Mouse (Mus musculus): ENCODE results near the gene Nfia. TPM values are rescaled to one million over a fixed set of nuclear protein-coding genes. Genes with fewer than 3 reads are reported as not detected.

Gene Nfia
- polyA plus RNA-seq, 1 experiment from 2014 or later, result 56.7 TPM

DNA sequence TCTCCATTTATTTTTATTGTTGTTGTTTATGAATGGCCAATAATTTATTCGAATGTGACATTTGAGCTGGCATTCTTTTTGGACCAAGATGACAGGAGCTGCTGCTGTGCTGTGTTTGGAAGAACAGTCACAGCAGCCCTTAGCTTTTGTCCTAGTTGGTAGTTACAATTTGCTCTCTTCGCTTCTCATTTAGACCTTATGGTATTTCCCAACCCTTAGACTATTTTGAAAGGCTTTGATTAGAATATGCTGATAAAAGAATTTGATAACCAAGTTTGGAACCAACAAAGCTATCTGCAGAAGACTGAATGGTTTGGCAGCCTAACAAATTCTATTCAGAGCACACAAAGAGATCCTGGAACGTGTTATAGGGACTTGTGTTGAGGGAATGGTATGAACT lies 46.0 kb downstream of the Nfia start:
- Histone ChIP-seq H3K27me3 (no peaks in the 10 kb centered on the region), H3K36me3 (no peaks in the 10 kb centered on the region), H3K4me3 (replicated peaks) (no peak overlapping the region), H3K9me3 (no peaks in the 10 kb centered on the region), H3K4me2 (no peak overlapping the region), H3K9ac (replicated peaks) (no peak overlapping the region), H3K27ac (no peak overlapping the region), H3K4me1 (replicated peaks) (0 out of 2 replicates have a peak, but pooled peaks cover 10% of the 10 kb centered on the region)
- 84% methylated on average over 3 of the region's 3 CpGs for WGBS
- no peak for ATAC-seq (ENCODE audit: insufficient number of reproducible peaks, insufficient read depth, low FRiP score, low TSS enrichment, low read depth)

DNA sequence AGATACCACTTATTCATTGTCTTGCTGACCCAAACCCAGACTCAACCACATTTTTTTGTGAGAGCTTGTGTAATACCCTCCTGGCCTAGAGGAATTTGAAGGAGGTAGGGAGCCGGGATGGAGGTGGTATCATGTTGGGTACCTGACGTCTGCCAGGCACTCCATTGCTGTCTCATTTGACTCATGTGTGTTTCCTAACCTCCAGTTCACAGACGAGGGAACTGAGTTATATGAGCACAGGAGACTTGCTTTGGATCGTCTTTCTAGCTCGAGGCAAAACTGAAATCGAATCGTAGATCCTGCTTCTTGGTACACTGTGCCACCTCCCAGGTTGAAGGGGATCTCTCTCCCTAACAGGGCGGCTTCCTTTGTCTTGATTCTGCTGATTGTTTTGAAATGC lies 46.6 kb downstream of the Nfia start:
- no peaks in the 10 kb centered on the region for H3K27me3 ChIP-seq
- H3K4me3 ChIP-seq (replicated peaks), result no peak overlapping the region
- ATAC-seq (ENCODE audit: insufficient number of reproducible peaks, insufficient read depth, low FRiP score, low TSS enrichment, low read depth), result no peak
- H3K9me3 ChIP-seq, result no peaks in the 10 kb centered on the region
- 70% methylated on average over 8 of the region's 8 CpGs for WGBS
- no peak overlapping the region for H3K27ac ChIP-seq
- no peaks in the 10 kb centered on the region for H3K36me3 ChIP-seq
- H3K4me2 ChIP-seq, result no peak overlapping the region
- peaks cover 12% of the 10 kb centered on the region; the same call in 1 of the 2 replicates for H3K4me1 ChIP-seq (replicated peaks)
- no peak overlapping the region for H3K9ac ChIP-seq (replicated peaks)

GRCm38 (mm10) chr4:97820474-97821259 lies 48.1 kb downstream of the Nfia start:
- Histone ChIP-seq H3K36me3 (no peaks in the 10 kb centered on the region), H3K4me3 (replicated peaks) (no peak overlapping the region), H3K9me3 (no peaks in the 10 kb centered on the region), H3K4me2 (no peak overlapping the region), H3K4me1 (replicated peaks) (peaks cover 22% of the 10 kb centered on the region; the same call in 1 of the 2 replicates), H3K27ac (no peak overlapping the region), H3K27me3 (no peaks in the 10 kb centered on the region), H3K9ac (replicated peaks) (no peak overlapping the region)
- no peak for ATAC-seq (ENCODE audit: insufficient number of reproducible peaks, insufficient read depth, low FRiP score, low TSS enrichment, low read depth)
- 77% methylated on average over 4 of the region's 4 CpGs for WGBS

- WGBS, result 90% methylated on average over 4 of the region's 4 CpGs
- Histone ChIP-seq H3K9ac (replicated peaks) (no peak overlapping the region), H3K4me3 (replicated peaks) (no peak overlapping the region), H3K36me3 (no peaks in the 10 kb centered on the region), H3K4me1 (replicated peaks) (peaks cover 31% of the 10 kb centered on the region; the same call in 1 of the 2 replicates), H3K27me3 (no peaks in the 10 kb centered on the region), H3K9me3 (no peaks in the 10 kb centered on the region), H3K4me2 (no peak overlapping the region), H3K27ac (no peak overlapping the region)
- no peak for ATAC-seq (ENCODE audit: insufficient number of reproducible peaks, insufficient read depth, low FRiP score, low TSS enrichment, low read depth)
These were observed 49.2 kb downstream of the Nfia start for GRCm38 (mm10) chr4:97821556-97822251.

DNA sequence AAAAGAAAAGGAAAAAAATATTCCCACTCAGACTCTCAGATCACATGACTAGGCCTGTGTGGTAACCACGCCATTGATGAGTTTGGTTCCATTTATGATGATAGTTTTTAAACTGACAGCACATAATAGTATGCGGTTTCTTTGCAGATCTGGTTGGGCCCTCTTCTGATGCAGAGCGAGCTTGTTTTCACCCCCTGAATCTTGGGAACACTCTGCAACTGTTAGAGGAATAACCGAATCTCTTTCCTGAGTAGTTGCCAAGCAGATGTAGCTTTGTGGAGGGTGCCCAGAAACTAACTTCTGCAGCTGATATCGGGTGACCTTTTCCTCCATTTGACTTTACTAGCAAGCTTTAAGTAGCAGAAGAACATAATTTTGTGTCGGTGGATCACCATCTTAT lies 51.0 kb downstream of the Nfia start:
- H3K4me3 ChIP-seq (replicated peaks), result no peak overlapping the region
- no peaks in the 10 kb centered on the region for H3K9me3 ChIP-seq
- no peak for ATAC-seq (ENCODE audit: insufficient number of reproducible peaks, insufficient read depth, low FRiP score, low TSS enrichment, low read depth)
- no peaks in the 10 kb centered on the region for H3K27me3 ChIP-seq
- H3K27ac ChIP-seq, result no peak overlapping the region
- H3K36me3 ChIP-seq, result no peaks in the 10 kb centered on the region
- no peak overlapping the region for H3K9ac ChIP-seq (replicated peaks)
- 88% methylated on average over 6 of the region's 6 CpGs for WGBS
- peaks cover 49% of the 10 kb centered on the region for H3K4me1 ChIP-seq (replicated peaks)
- no peak overlapping the region for H3K4me2 ChIP-seq

DNA sequence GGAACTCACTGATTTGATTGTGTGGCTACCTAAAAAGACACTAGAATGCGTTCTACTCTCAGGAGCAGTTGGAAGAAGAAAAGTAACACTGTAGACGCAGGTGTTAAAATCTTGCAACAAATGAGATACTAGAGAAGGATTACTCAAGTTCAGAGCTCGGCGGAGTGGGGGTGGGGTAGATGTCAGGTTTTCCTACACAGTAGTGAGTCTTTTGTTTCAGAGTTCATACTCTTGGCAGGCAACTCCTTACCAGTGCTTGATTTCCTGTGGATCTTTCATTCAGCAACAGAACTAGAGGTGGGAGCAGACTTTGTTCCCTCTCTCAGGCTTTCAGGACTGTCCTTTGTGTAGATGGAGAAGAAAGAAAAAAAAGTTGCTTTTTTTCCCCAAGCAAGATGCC lies 51.9 kb downstream of the Nfia start:
- H3K4me3 ChIP-seq (replicated peaks), result no peak overlapping the region
- 82% methylated on average over 4 of the region's 4 CpGs for WGBS
- no peak overlapping the region for H3K4me2 ChIP-seq
- ATAC-seq (ENCODE audit: insufficient number of reproducible peaks, insufficient read depth, low FRiP score, low TSS enrichment, low read depth), result no peak
- no peak overlapping the region for H3K27ac ChIP-seq
- no peaks in the 10 kb centered on the region for H3K27me3 ChIP-seq
- no peaks in the 10 kb centered on the region for H3K9me3 ChIP-seq
- H3K4me1 ChIP-seq (replicated peaks), result peaks cover 49% of the 10 kb centered on the region
- no peak overlapping the region for H3K9ac ChIP-seq (replicated peaks)
- no peaks in the 10 kb centered on the region for H3K36me3 ChIP-seq

- H3K27ac ChIP-seq, result no peak overlapping the region
- 77% methylated on average over 4 of the region's 4 CpGs for whole genome bisulfite sequencing
- H3K27me3 ChIP-seq, result no peaks in the 10 kb centered on the region
These were observed 52.9 kb downstream of the Nfia start for GRCm38 (mm10) chr4:97825432-97825831.

GRCm38 (mm10) chr4:97825841-97826240 lies 53.3 kb downstream of the Nfia start:
- no peak for ATAC-seq (ENCODE audit: insufficient number of reproducible peaks, insufficient read depth, low FRiP score, low TSS enrichment, low read depth)
- Histone ChIP-seq H3K9me3 (no peaks in the 10 kb centered on the region), H3K27me3 (no peaks in the 10 kb centered on the region), H3K27ac (no peak overlapping the region), H3K9ac (replicated peaks) (no peak overlapping the region), H3K4me2 (no peak overlapping the region), H3K4me3 (replicated peaks) (no peak overlapping the region), H3K4me1 (replicated peaks) (peaks cover 50% of the 10 kb centered on the region), H3K36me3 (0 out of 2 replicates have a peak, but pooled peaks cover 7% of the 10 kb centered on the region)
- 82% methylated on average over 4 of the region's 4 CpGs for WGBS

More at GRCm38 (mm10) chr4:97825432-97825831, 52.9 kb downstream of the Nfia start:
- Histone ChIP-seq H3K4me2 (no peak overlapping the region), H3K9ac (replicated peaks) (no peak overlapping the region), H3K4me1 (replicated peaks) (peaks cover 52% of the 10 kb centered on the region), H3K36me3 (0 out of 2 replicates have a peak, but pooled peaks cover 3% of the 10 kb centered on the region), H3K4me3 (replicated peaks) (no peak overlapping the region), H3K9me3 (no peaks in the 10 kb centered on the region)
- no peak for ATAC-seq (ENCODE audit: insufficient number of reproducible peaks, insufficient read depth, low FRiP score, low TSS enrichment, low read depth)

DNA sequence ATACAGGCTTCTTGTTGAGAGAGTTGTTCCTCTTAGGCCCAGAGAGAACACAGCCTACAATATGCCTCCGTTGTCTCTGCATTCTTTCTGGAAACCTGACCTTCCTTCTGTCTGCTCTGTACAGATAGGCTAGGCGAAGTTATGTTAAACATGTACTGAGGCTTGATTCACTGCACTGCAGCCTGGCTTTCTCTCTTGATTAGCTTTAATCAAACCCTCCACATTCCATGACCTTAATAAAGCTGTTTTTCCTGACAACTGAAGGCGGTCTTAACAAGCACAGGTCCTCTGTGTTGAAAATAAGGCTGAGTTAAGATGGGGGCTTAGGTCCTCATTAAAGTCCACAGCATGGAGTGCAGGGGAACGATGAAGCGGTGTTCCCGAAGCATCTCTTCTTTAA lies 54.6 kb downstream of the Nfia start:
- H3K4me1 ChIP-seq (replicated peaks), result peaks cover 49% of the 10 kb centered on the region
- WGBS, result 31% methylated on average over 6 of the region's 6 CpGs

GRCm38 (mm10) chr4:97828579-97828978 lies 56.0 kb downstream of the Nfia start:
- no peak for ATAC-seq (ENCODE audit: insufficient number of reproducible peaks, insufficient read depth, low FRiP score, low TSS enrichment, low read depth)
- Histone ChIP-seq H3K27ac (no peak overlapping the region), H3K4me2 (no peak overlapping the region), H3K27me3 (no peaks in the 10 kb centered on the region), H3K4me1 (replicated peaks) (peaks cover 46% of the 10 kb centered on the region), H3K9ac (replicated peaks) (no peak overlapping the region), H3K9me3 (no peaks in the 10 kb centered on the region), H3K36me3 (0 out of 2 replicates have a peak, but pooled peaks cover 13% of the 10 kb centered on the region), H3K4me3 (replicated peaks) (no peak overlapping the region)
- 25% methylated on average over 1 of the region's 1 CpGs for WGBS

More for the DNA sequence above, 54.6 kb downstream of the Nfia start:
- Histone ChIP-seq H3K36me3 (0 out of 2 replicates have a peak, but pooled peaks cover 13% of the 10 kb centered on the region), H3K9me3 (no peaks in the 10 kb centered on the region), H3K9ac (replicated peaks) (no peak overlapping the region), H3K4me3 (replicated peaks) (no peak overlapping the region), H3K4me2 (no peak overlapping the region), H3K27me3 (no peaks in the 10 kb centered on the region), H3K27ac (0 out of 2 replicates have a peak overlapping the region, but pooled peaks have one; percentile 29)
- ATAC-seq (ENCODE audit: insufficient number of reproducible peaks, insufficient read depth, low FRiP score, low TSS enrichment, low read depth), result no peak

DNA sequence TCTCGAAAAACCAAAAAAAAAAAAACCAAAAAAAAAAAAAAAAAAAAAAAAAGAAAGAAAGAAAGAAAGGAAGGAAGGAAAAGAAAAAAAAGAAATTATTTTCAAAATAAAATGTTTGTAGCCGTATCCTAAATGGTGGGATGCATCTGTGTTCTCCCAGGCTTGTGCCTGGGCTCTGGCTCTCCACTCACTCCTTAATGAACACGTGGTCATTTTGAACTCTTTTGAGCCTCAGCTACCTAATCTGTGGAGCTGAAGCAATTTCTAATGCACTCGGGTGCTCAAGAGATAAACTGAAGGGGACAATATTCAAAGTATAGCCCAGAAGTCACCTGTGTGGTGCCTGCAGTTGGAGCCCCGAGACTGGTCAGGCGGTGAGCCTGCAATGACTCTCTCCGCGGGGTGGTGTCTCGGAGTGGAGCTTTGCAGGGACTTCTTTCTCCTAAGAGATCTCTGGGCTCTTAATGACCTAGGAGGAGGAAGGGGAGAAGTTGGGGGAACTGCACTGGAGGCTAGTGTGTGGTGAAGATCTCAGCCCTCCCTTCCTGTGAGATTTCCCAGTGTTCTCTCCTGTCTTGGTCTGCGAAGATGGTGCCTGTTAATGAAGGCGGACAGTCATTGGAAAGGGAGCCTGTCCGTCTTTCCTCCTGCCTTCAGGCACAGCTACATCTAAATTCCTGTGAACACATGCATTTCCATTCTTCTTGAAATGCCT lies 57.0 kb downstream of the Nfia start:
- no peak for ATAC-seq (ENCODE audit: insufficient number of reproducible peaks, insufficient read depth, low FRiP score, low TSS enrichment, low read depth)
- no peak overlapping the region for H3K4me3 ChIP-seq (replicated peaks)
- no peak overlapping the region for H3K27ac ChIP-seq
- H3K9me3 ChIP-seq, result no peaks in the 10 kb centered on the region
- WGBS, result 86% methylated on average over 11 of the region's 12 CpGs
- H3K27me3 ChIP-seq, result no peaks in the 10 kb centered on the region
- peaks cover 40% of the 10 kb centered on the region for H3K4me1 ChIP-seq (replicated peaks)
- no peak overlapping the region for H3K9ac ChIP-seq (replicated peaks)
- no peak overlapping the region for H3K4me2 ChIP-seq
- 0 out of 2 replicates have a peak, but pooled peaks cover 13% of the 10 kb centered on the region for H3K36me3 ChIP-seq

All from limb, embryonic 12.5 days (tissue).